Mouse (Mus musculus): ENCODE data around the gene Slc9a7. TPM values are rescaled to one million over a fixed set of nuclear protein-coding genes. Genes with fewer than 3 reads are reported as not detected.

Gene Slc9a7
- polyA plus RNA-seq, 1 experiment = not detected

- H3K4me1 ChIP-seq (ENCODE audit: control insufficient read depth) = no peaks in the 10 kb centered on the region
- no peak for TF ChIP-seq TAL1 (IDR thresholded peaks at IDR 0.05; ENCODE audit: low read length)
- H3K36me3 ChIP-seq (ENCODE audit: control insufficient read depth) = no peaks in the 10 kb centered on the region
- no peak overlapping the region for H3K4me3 ChIP-seq (replicated peaks)
- no peaks in the 10 kb centered on the region for H3K9me3 ChIP-seq (ENCODE audit: control insufficient read depth, low read length)
- no peaks in the 10 kb centered on the region for H3K27me3 ChIP-seq (ENCODE audit: control insufficient read depth)
Observed at GRCm38 (mm10) chrX:20168430-20168829, 123.2 kb downstream of the Slc9a7 start.

- Histone ChIP-seq H3K36me3 (ENCODE audit: control insufficient read depth) (no peaks in the 10 kb centered on the region), H3K9me3 (ENCODE audit: control insufficient read depth, low read length) (no peaks in the 10 kb centered on the region), H3K4me3 (replicated peaks) (no peak overlapping the region), H3K4me1 (ENCODE audit: control insufficient read depth) (no peaks in the 10 kb centered on the region), H3K27me3 (ENCODE audit: control insufficient read depth) (no peaks in the 10 kb centered on the region)
- TF ChIP-seq TAL1 (IDR thresholded peaks at IDR 0.05; ENCODE audit: low read length) (no peak), GATA1 (IDR thresholded peaks at IDR 0.05; ENCODE audit: low read length) (no peak)
Observed at GRCm38 (mm10) chrX:20164984-20165383, 126.6 kb downstream of the Slc9a7 start.

GRCm38 (mm10) chrX:20162322-20162711, 129.3 kb downstream of the Slc9a7 start:
- Histone ChIP-seq H3K4me3 (replicated peaks) (no peak overlapping the region), H3K4me1 (ENCODE audit: control insufficient read depth) (no peaks in the 10 kb centered on the region), H3K9me3 (ENCODE audit: control insufficient read depth, low read length) (no peaks in the 10 kb centered on the region), H3K36me3 (ENCODE audit: control insufficient read depth) (no peaks in the 10 kb centered on the region), H3K27me3 (ENCODE audit: control insufficient read depth) (no peaks in the 10 kb centered on the region)
- TF ChIP-seq GATA1 (IDR thresholded peaks at IDR 0.05; ENCODE audit: low read length) (no peak), TAL1 (IDR thresholded peaks at IDR 0.05; ENCODE audit: low read length) (no peak)

- Histone ChIP-seq H3K36me3 (ENCODE audit: control insufficient read depth) (no peaks in the 10 kb centered on the region), H3K9me3 (ENCODE audit: control insufficient read depth, low read length) (no peaks in the 10 kb centered on the region), H3K27me3 (ENCODE audit: control insufficient read depth) (no peaks in the 10 kb centered on the region), H3K4me1 (ENCODE audit: control insufficient read depth) (no peaks in the 10 kb centered on the region), H3K4me3 (replicated peaks) (no peak overlapping the region)
- no peak for TF ChIP-seq TAL1 (IDR thresholded peaks at IDR 0.05; ENCODE audit: low read length)
- TF ChIP-seq GATA1 (IDR thresholded peaks at IDR 0.05; ENCODE audit: low read length) = no peak
Observed at GRCm38 (mm10) chrX:20161687-20162321, 129.8 kb downstream of the Slc9a7 start.

- no peak overlapping the region for H3K4me3 ChIP-seq (replicated peaks)
- H3K36me3 ChIP-seq (ENCODE audit: control insufficient read depth) = no peaks in the 10 kb centered on the region
- no peaks in the 10 kb centered on the region for H3K9me3 ChIP-seq (ENCODE audit: control insufficient read depth, low read length)
- no peak for TF ChIP-seq GATA1 (IDR thresholded peaks at IDR 0.05; ENCODE audit: low read length)
- TF ChIP-seq TAL1 (IDR thresholded peaks at IDR 0.05; ENCODE audit: low read length) = no peak
- H3K27me3 ChIP-seq (ENCODE audit: control insufficient read depth) = no peaks in the 10 kb centered on the region
- H3K4me1 ChIP-seq (ENCODE audit: control insufficient read depth) = no peaks in the 10 kb centered on the region
Observed at GRCm38 (mm10) chrX:20160301-20160700, 131.3 kb downstream of the Slc9a7 start.

GRCm38 (mm10) chrX:20157519-20157918, 134.1 kb downstream of the Slc9a7 start:
- TF ChIP-seq GATA1 (IDR thresholded peaks at IDR 0.05; ENCODE audit: low read length) (no peak), TAL1 (IDR thresholded peaks at IDR 0.05; ENCODE audit: low read length) (no peak)
- Histone ChIP-seq H3K27me3 (ENCODE audit: control insufficient read depth) (no peaks in the 10 kb centered on the region), H3K4me1 (ENCODE audit: control insufficient read depth) (no peaks in the 10 kb centered on the region), H3K36me3 (ENCODE audit: control insufficient read depth) (no peaks in the 10 kb centered on the region), H3K9me3 (ENCODE audit: control insufficient read depth, low read length) (no peaks in the 10 kb centered on the region), H3K4me3 (replicated peaks) (no peak overlapping the region)

GRCm38 (mm10) chrX:20129466-20129865, 162.1 kb downstream of the Slc9a7 start:
- TF ChIP-seq TAL1 (IDR thresholded peaks at IDR 0.05; ENCODE audit: low read length) = no peak
- no peak for TF ChIP-seq GATA1 (IDR thresholded peaks at IDR 0.05; ENCODE audit: low read length)
- Histone ChIP-seq H3K9me3 (ENCODE audit: control insufficient read depth, low read length) (no peaks in the 10 kb centered on the region), H3K27me3 (ENCODE audit: control insufficient read depth) (no peaks in the 10 kb centered on the region), H3K36me3 (ENCODE audit: control insufficient read depth) (no peaks in the 10 kb centered on the region), H3K4me3 (replicated peaks) (no peak overlapping the region), H3K4me1 (ENCODE audit: control insufficient read depth) (no peaks in the 10 kb centered on the region)

GRCm38 (mm10) chrX:20128951-20129350, 162.7 kb downstream of the Slc9a7 start:
- Histone ChIP-seq H3K4me3 (replicated peaks) (no peak overlapping the region), H3K4me1 (ENCODE audit: control insufficient read depth) (no peaks in the 10 kb centered on the region), H3K36me3 (ENCODE audit: control insufficient read depth) (no peaks in the 10 kb centered on the region), H3K27me3 (ENCODE audit: control insufficient read depth) (no peaks in the 10 kb centered on the region), H3K9me3 (ENCODE audit: control insufficient read depth, low read length) (no peaks in the 10 kb centered on the region)
- TF ChIP-seq GATA1 (IDR thresholded peaks at IDR 0.05; ENCODE audit: low read length) (no peak), TAL1 (IDR thresholded peaks at IDR 0.05; ENCODE audit: low read length) (no peak)

GRCm38 (mm10) chrX:20125481-20125880, 166.1 kb downstream of the Slc9a7 start:
- Histone ChIP-seq H3K9me3 (ENCODE audit: control insufficient read depth, low read length) (no peaks in the 10 kb centered on the region), H3K27me3 (ENCODE audit: control insufficient read depth) (no peaks in the 10 kb centered on the region), H3K4me1 (ENCODE audit: control insufficient read depth) (no peaks in the 10 kb centered on the region), H3K4me3 (replicated peaks) (no peak overlapping the region), H3K36me3 (ENCODE audit: control insufficient read depth) (no peaks in the 10 kb centered on the region)
- no peak for TF ChIP-seq TAL1 (IDR thresholded peaks at IDR 0.05; ENCODE audit: low read length)
- TF ChIP-seq GATA1 (IDR thresholded peaks at IDR 0.05; ENCODE audit: low read length) = no peak

GRCm38 (mm10) chrX:20117717-20118116, 173.9 kb downstream of the Slc9a7 start:
- Histone ChIP-seq H3K4me1 (ENCODE audit: control insufficient read depth) (no peaks in the 10 kb centered on the region), H3K9me3 (ENCODE audit: control insufficient read depth, low read length) (no peaks in the 10 kb centered on the region), H3K4me3 (replicated peaks) (no peak overlapping the region), H3K27me3 (ENCODE audit: control insufficient read depth) (no peaks in the 10 kb centered on the region), H3K36me3 (ENCODE audit: control insufficient read depth) (no peaks in the 10 kb centered on the region)
- TF ChIP-seq GATA1 (IDR thresholded peaks at IDR 0.05; ENCODE audit: low read length) (no peak), TAL1 (IDR thresholded peaks at IDR 0.05; ENCODE audit: low read length) (no peak)

All from erythroblast, embryonic 14.5 days (primary cell).